Mouse (Mus musculus): Measurements from ENCODE around the gene Gipc2.

GRCm38 (mm10) chr3:152152483-152152804, 13.6 kb downstream of the Gipc2 start:
- TF ChIP-seq POLR2A (IDR thresholded peaks at IDR 0.05; ENCODE audit: low read depth, low read length) (no peak), CTCF (IDR thresholded peaks at IDR 0.05; ENCODE audit: extremely low read depth, insufficient read depth, insufficient read length, insufficient replicate concordance) (no peak)

Data from spleen, adult 2 months (tissue).